Mouse (Mus musculus): ENCODE results near the gene Atf7ip. TPM values are rescaled to one million over a fixed set of nuclear protein-coding genes. Genes with fewer than 3 reads are reported as not detected.

Gene Atf7ip
- polyA plus RNA-seq, 1 experiment from 2014 or later: 47.0 TPM

DNA sequence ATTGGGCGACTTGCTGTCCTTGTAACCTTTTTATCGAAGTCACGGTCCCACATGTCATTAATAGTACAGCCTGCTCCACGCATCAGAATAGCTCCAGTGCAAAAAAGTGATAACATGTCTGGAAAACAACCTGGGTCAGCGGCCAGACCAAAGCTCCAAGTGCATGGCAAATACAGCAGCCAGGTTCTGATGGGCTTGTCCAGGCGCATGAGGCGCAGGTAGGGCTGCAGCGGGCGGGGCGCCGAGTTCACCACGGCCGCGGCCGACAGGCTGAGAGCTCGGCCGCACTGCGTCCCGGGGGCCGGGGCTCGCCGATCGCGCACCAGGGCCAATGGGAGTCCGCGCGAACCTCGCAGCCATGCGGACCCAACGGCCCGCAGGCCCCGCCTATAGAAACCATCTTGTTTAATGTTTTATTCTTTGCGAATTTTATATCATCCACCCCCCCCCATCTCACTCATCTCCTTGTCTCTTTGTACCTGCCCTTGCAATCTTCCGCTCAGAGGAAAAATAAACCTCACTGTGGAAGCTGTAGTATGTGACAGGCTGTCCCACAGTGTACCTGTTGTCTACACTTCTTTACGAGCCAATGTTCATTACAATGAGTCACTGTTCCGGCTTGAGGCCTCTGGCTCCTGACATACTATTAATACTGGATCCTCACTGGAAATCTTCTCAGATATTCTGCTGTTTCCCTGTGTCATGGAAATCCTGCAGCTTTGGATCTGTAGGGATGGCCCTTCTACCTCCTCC is 19.0 kb upstream of the Atf7ip start:
- peaks cover 4 to 7% of the 10 kb centered on the region in 2 experiments; a peak in 3 of 4 replicates for H3K4me1 ChIP-seq (ENCODE audit: control insufficient read depth in 2 of 2, insufficient read depth in 2 of 2, low read length in 2 of 2)
- H3K27ac ChIP-seq (replicated peaks in 1 of 2; ENCODE audit: control insufficient read depth in 1 of 2, insufficient read depth in 1 of 2, low read depth in 2 of 2, low read length in 2 of 2): no peak overlapping the region
- 37% methylated on average over 36 of the region's 36 CpGs for WGBS
- H3K9me3 ChIP-seq (ENCODE audit: control insufficient read depth, low read length): peaks cover 2% of the 10 kb centered on the region; the same call in 1 of the 2 replicates
- H3K4me2 ChIP-seq (ENCODE audit: low read length): peak overlapping the region; percentile 60
- H3K36me3 ChIP-seq (ENCODE audit: control insufficient read depth, insufficient read depth, low read length): no peaks in the 10 kb centered on the region
- ATAC-seq (ENCODE audit: insufficient number of reproducible peaks, insufficient read depth, low FRiP score, low read depth): no peak
- H3K9ac ChIP-seq (ENCODE audit: low read length): 0 out of 2 replicates have a peak overlapping the region, but pooled peaks have one; percentile 44
- peak overlapping the region; percentile 13 to 14; a peak in 1 of 4 replicates for H3K4me3 ChIP-seq (ENCODE audit: control insufficient read depth in 1 of 2, insufficient read depth in 1 of 2, low read depth in 1 of 2, low read length in 2 of 2)
- H3K27me3 ChIP-seq (ENCODE audit: control insufficient read depth, insufficient read depth, low read length): no peaks in the 10 kb centered on the region

- WGBS: 95% methylated on average over 1 of the region's 1 CpGs
- ATAC-seq (ENCODE audit: insufficient number of reproducible peaks, insufficient read depth, low FRiP score, low read depth): no peak
- no peak overlapping the region for H3K4me2 ChIP-seq (ENCODE audit: low read length)
- no peak overlapping the region for H3K9ac ChIP-seq (ENCODE audit: low read length)
- H3K4me3 ChIP-seq (ENCODE audit: control insufficient read depth in 1 of 2, insufficient read depth in 1 of 2, low read depth in 1 of 2, low read length in 2 of 2): no peak overlapping the region
- H3K27me3 ChIP-seq (ENCODE audit: control insufficient read depth, insufficient read depth, low read length): no peaks in the 10 kb centered on the region
- peaks cover 7 to 9% of the 10 kb centered on the region in 2 experiments; a peak in 3 of 4 replicates for H3K4me1 ChIP-seq (ENCODE audit: control insufficient read depth in 2 of 2, insufficient read depth in 2 of 2, low read length in 2 of 2)
- H3K36me3 ChIP-seq (ENCODE audit: control insufficient read depth, insufficient read depth, low read length): no peaks in the 10 kb centered on the region
- H3K27ac ChIP-seq (replicated peaks in 1 of 2; ENCODE audit: control insufficient read depth in 1 of 2, insufficient read depth in 1 of 2, low read depth in 2 of 2, low read length in 2 of 2): no peak overlapping the region
- peaks cover under 1% of the 10 kb centered on the region; the same call in 1 of the 2 replicates for H3K9me3 ChIP-seq (ENCODE audit: control insufficient read depth, low read length)
Observed at GRCm38 (mm10) chr6:136487554-136487950, 18.4 kb upstream of the Atf7ip start.

- H3K4me3 ChIP-seq (ENCODE audit: control insufficient read depth in 1 of 2, insufficient read depth in 1 of 2, low read depth in 1 of 2, low read length in 2 of 2): no peak overlapping the region
- peaks cover 7 to 9% of the 10 kb centered on the region in 2 experiments; a peak in 3 of 4 replicates for H3K4me1 ChIP-seq (ENCODE audit: control insufficient read depth in 2 of 2, insufficient read depth in 2 of 2, low read length in 2 of 2)
- 73% methylated on average over 3 of the region's 3 CpGs for WGBS
- H3K9me3 ChIP-seq (ENCODE audit: control insufficient read depth, low read length): no peaks in the 10 kb centered on the region
- no peak overlapping the region for H3K4me2 ChIP-seq (ENCODE audit: low read length)
- no peak for ATAC-seq (ENCODE audit: insufficient number of reproducible peaks, insufficient read depth, low FRiP score, low read depth)
- H3K27me3 ChIP-seq (ENCODE audit: control insufficient read depth, insufficient read depth, low read length): no peaks in the 10 kb centered on the region
- H3K27ac ChIP-seq (replicated peaks in 1 of 2; ENCODE audit: control insufficient read depth in 1 of 2, insufficient read depth in 1 of 2, low read depth in 2 of 2, low read length in 2 of 2): no peak overlapping the region
- no peaks in the 10 kb centered on the region for H3K36me3 ChIP-seq (ENCODE audit: control insufficient read depth, insufficient read depth, low read length)
- H3K9ac ChIP-seq (ENCODE audit: low read length): no peak overlapping the region
Observed at GRCm38 (mm10) chr6:136489899-136490298, 16.1 kb upstream of the Atf7ip start.

DNA sequence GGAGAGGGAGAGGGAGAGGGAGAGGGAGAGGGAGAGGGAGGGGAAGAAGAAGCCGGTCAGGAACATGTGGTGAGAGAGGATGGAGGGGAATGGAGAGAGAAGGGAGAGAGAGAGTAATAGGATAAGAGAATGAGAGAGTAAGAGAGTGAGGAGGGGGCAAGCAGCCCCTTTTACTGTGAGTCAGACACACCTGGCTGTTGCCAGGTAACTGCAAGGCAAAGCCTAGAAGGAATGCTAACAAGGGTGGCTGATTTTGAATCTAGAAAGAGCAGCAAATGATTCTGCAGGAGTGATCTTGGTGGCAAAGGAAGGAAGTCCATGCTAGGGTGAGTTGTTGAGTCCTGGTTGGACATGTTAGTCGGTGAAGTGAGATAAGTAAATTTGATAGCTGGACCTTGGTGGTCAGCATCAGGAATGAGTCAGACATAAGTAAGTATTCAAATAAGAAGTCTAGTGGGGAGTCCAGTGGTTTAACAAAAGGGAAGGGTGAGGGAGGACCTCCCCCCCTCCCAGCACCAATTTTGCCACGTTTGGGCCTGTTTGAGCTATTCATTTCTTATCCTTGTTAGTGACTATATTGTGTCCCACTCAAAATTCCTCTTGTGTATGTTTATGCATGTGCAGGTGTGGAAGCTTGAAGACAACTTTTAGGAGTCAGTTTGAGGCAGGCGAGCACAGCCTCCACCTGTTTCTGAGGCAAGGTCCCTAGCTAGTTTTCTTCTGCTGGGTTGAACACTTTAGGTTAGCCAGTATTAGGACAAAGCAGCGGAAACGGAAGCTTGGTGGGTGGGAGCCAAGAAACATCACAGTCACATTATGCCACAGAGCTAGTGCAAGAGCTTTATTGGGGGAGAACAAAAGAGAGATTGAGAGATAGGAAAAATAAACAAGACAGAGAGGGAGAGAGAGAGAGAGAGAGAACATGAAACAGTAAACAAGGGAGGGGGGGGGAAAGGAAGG is 15.2 kb upstream of the Atf7ip start:
- WGBS: 73% methylated on average over 6 of the region's 6 CpGs
- H3K27ac ChIP-seq (replicated peaks in 1 of 2; ENCODE audit: control insufficient read depth in 1 of 2, insufficient read depth in 1 of 2, low read depth in 2 of 2, low read length in 2 of 2): 0 out of 4 replicates have a peak overlapping the region, but pooled peaks of 1 of the 2 experiments have one; percentile 10
- no peak overlapping the region for H3K4me2 ChIP-seq (ENCODE audit: low read length)

DNA sequence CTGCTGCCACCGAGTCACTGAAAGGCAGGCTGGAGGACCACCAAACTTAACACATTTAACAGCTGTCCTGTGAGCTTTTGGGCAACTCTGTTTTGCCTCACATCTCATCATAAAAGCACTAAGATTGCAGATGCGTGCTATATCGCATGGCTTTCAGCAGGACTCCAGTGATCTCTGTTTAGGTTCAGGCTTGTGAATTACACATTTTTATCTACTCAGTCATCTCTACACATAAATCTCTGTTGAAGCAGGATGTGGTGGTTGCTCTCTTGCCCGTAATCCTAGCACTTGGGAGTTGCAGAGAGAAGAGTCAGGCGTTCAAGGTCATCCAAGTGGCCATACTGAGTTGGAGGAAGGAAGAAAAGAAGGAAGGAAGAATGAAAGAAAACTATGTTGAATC is 14.3 kb upstream of the Atf7ip start:
- 80% methylated on average over 5 of the region's 5 CpGs for WGBS
- peak overlapping the region in 1 of 2 experiments; percentile 10; a peak in 1 of 4 replicates for H3K27ac ChIP-seq (replicated peaks in 1 of 2; ENCODE audit: control insufficient read depth in 1 of 2, insufficient read depth in 1 of 2, low read depth in 2 of 2, low read length in 2 of 2)

More for the DNA sequence above, 15.2 kb upstream of the Atf7ip start:
- Histone ChIP-seq H3K9me3 (ENCODE audit: control insufficient read depth, low read length) (no peaks in the 10 kb centered on the region), H3K36me3 (ENCODE audit: control insufficient read depth, insufficient read depth, low read length) (no peaks in the 10 kb centered on the region), H3K4me1 (ENCODE audit: control insufficient read depth in 2 of 2, insufficient read depth in 2 of 2, low read length in 2 of 2) (peaks cover 7 to 9% of the 10 kb centered on the region in 2 experiments; a peak in 3 of 4 replicates), H3K9ac (ENCODE audit: low read length) (no peak overlapping the region), H3K27me3 (ENCODE audit: control insufficient read depth, insufficient read depth, low read length) (no peaks in the 10 kb centered on the region), H3K4me3 (ENCODE audit: control insufficient read depth in 1 of 2, insufficient read depth in 1 of 2, low read depth in 1 of 2, low read length in 2 of 2) (no peak overlapping the region)
- no peak for ATAC-seq (ENCODE audit: insufficient number of reproducible peaks, insufficient read depth, low FRiP score, low read depth)

DNA sequence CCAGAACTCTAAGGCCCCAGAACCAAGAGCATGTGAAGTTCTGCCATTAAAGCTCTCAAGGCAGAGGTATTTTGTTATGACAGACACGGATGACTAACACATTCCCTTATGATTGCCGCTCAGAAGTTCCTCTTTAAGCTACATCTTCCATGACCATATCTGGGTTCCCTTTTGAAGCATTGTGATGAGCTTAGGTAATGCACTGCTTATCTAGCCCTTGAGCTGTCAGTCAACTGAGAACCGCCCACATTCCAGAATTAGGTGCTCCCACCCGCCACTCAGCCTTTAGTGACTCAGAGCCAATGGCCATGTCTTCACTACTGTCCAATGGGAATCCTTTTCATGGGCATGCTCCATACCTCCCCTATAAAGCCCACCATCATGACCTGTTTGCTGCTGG is 13.7 kb upstream of the Atf7ip start:
- Histone ChIP-seq H3K27ac (replicated peaks in 1 of 2; ENCODE audit: control insufficient read depth in 1 of 2, insufficient read depth in 1 of 2, low read depth in 2 of 2, low read length in 2 of 2) (peak overlapping the region; percentile 28 to 41; a peak in 2 of 4 replicates), H3K9ac (ENCODE audit: low read length) (no peak overlapping the region), H3K4me2 (ENCODE audit: low read length) (no peak overlapping the region), H3K4me1 (ENCODE audit: control insufficient read depth in 2 of 2, insufficient read depth in 2 of 2, low read length in 2 of 2) (peaks cover 7 to 9% of the 10 kb centered on the region in 2 experiments; a peak in 3 of 4 replicates), H3K27me3 (ENCODE audit: control insufficient read depth, insufficient read depth, low read length) (no peaks in the 10 kb centered on the region), H3K36me3 (ENCODE audit: control insufficient read depth, insufficient read depth, low read length) (no peaks in the 10 kb centered on the region), H3K9me3 (ENCODE audit: control insufficient read depth, low read length) (no peaks in the 10 kb centered on the region), H3K4me3 (ENCODE audit: control insufficient read depth in 1 of 2, insufficient read depth in 1 of 2, low read depth in 1 of 2, low read length in 2 of 2) (no peak overlapping the region)
- WGBS: 27% methylated on average over 4 of the region's 4 CpGs
- ATAC-seq (ENCODE audit: insufficient number of reproducible peaks, insufficient read depth, low FRiP score, low read depth): peak; percentile 60; the same call in 1 of the 2 replicates

More for the DNA sequence above, 14.3 kb upstream of the Atf7ip start:
- H3K9ac ChIP-seq (ENCODE audit: low read length): no peak overlapping the region
- no peaks in the 10 kb centered on the region for H3K36me3 ChIP-seq (ENCODE audit: control insufficient read depth, insufficient read depth, low read length)
- H3K9me3 ChIP-seq (ENCODE audit: control insufficient read depth, low read length): no peaks in the 10 kb centered on the region
- no peak for ATAC-seq (ENCODE audit: insufficient number of reproducible peaks, insufficient read depth, low FRiP score, low read depth)
- no peak overlapping the region for H3K4me3 ChIP-seq (ENCODE audit: control insufficient read depth in 1 of 2, insufficient read depth in 1 of 2, low read depth in 1 of 2, low read length in 2 of 2)
- H3K27me3 ChIP-seq (ENCODE audit: control insufficient read depth, insufficient read depth, low read length): no peaks in the 10 kb centered on the region
- H3K4me1 ChIP-seq (ENCODE audit: control insufficient read depth in 2 of 2, insufficient read depth in 2 of 2, low read length in 2 of 2): peaks cover 7 to 9% of the 10 kb centered on the region in 2 experiments; a peak in 3 of 4 replicates
- H3K4me2 ChIP-seq (ENCODE audit: low read length): no peak overlapping the region

- H3K9me3 ChIP-seq (ENCODE audit: control insufficient read depth, low read length): no peaks in the 10 kb centered on the region
- H3K27ac ChIP-seq (replicated peaks in 1 of 2; ENCODE audit: control insufficient read depth in 1 of 2, insufficient read depth in 1 of 2, low read depth in 2 of 2, low read length in 2 of 2): no peak overlapping the region
- H3K4me3 ChIP-seq (ENCODE audit: control insufficient read depth in 1 of 2, insufficient read depth in 1 of 2, low read depth in 1 of 2, low read length in 2 of 2): no peak overlapping the region
- H3K36me3 ChIP-seq (ENCODE audit: control insufficient read depth, insufficient read depth, low read length): no peaks in the 10 kb centered on the region
- no peaks in the 10 kb centered on the region for H3K27me3 ChIP-seq (ENCODE audit: control insufficient read depth, insufficient read depth, low read length)
- WGBS: 86% methylated on average over 7 of the region's 7 CpGs
- no peak overlapping the region for H3K4me2 ChIP-seq (ENCODE audit: low read length)
- no peak for ATAC-seq (ENCODE audit: insufficient number of reproducible peaks, insufficient read depth, low FRiP score, low read depth)
- H3K9ac ChIP-seq (ENCODE audit: low read length): no peak overlapping the region
- H3K4me1 ChIP-seq (ENCODE audit: control insufficient read depth in 2 of 2, insufficient read depth in 2 of 2, low read length in 2 of 2): peaks cover 7 to 9% of the 10 kb centered on the region in 2 experiments; a peak in 3 of 4 replicates
Observed at GRCm38 (mm10) chr6:136493486-136493885, 12.5 kb upstream of the Atf7ip start.

All from heart, embryonic 14.5 days (tissue).